Mouse (Mus musculus): ENCODE results near the gene Ap5z1.

- TF ChIP-seq CTCF (IDR thresholded peaks at IDR 0.05; ENCODE audit: control insufficient read depth, insufficient read depth, insufficient read length) = no peak
- no peak for TF ChIP-seq CEBPB (IDR thresholded peaks at IDR 0.05; ENCODE audit: low read depth)
- no peak for TF ChIP-seq MAX (IDR thresholded peaks at IDR 0.05)
- no peak for TF ChIP-seq MYOG (IDR thresholded peaks at IDR 0.05; ENCODE audit: control insufficient read depth, extremely low read depth, insufficient read length)
- TF ChIP-seq MYOD1 (IDR thresholded peaks at IDR 0.05; ENCODE audit: control insufficient read depth, insufficient read length, low read depth) = no peak
These were observed 45.3 kb upstream of the Ap5z1 start for GRCm38 (mm10) chr5:142418419-142418818.
